Mouse (Mus musculus): ENCODE measurements around the gene Cylc1. TPM values are rescaled to one million over a fixed set of nuclear protein-coding genes. Genes with fewer than 3 reads are reported as not detected.

Gene Cylc1
- total RNA-seq (2012; rRNA removed) (not detected in 2 replicates), polyA plus RNA-seq (2012; ENCODE audit: insufficient read depth in 1 of 2, insufficient read length in 2 of 2, low read depth in 1 of 2, low replicate concordance in 2 of 2, missing spikeins in 1 of 2) (not detected)

DNA sequence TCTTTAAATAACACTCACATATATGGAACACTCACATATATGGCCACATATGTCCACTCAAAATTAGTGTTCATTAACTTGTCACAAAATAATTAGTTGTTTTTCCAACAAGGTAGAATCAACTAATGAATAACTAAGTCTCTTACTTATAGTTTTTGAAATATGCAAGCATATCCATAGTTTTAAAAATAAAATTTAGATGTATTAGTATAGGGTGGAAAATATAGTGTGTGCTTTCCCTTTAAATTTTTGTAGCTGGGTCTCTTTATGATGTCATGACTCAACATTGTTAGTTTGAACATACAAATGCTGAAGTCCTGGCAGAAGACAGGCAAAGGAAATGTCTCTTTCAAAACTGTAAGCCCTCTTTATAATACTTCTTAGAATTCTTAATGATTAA is at the start of gene Cylc1:
Gene Cylc1, plus strand, starts transcription at position 301 of the 400 bp plus-strand sequence.
- no peaks in the 10 kb centered on the region for H3K9me3 ChIP-seq (replicated peaks; ENCODE audit: insufficient read depth, low read length)
- no peak within 1 kb of the TSS for H3K27ac ChIP-seq (ENCODE audit: control insufficient read depth, low read depth, low read length)
- H3K27me3 ChIP-seq (ENCODE audit: control insufficient read depth in 1 of 2, insufficient read depth in 2 of 2, low read length in 2 of 2) = no peaks in the 10 kb centered on the region

GRCm38 (mm10) chrX:111078680-111079079 is 31.5 kb upstream of the Cylc1 start:
- Histone ChIP-seq H3K9me3 (replicated peaks; ENCODE audit: insufficient read depth, low read length) (no peaks in the 10 kb centered on the region), H3K27me3 (ENCODE audit: control insufficient read depth in 1 of 2, insufficient read depth in 2 of 2, low read length in 2 of 2) (no peaks in the 10 kb centered on the region), H3K4me1 (ENCODE audit: control insufficient read depth in 1 of 2, insufficient read depth in 2 of 2, low read length in 2 of 2) (peaks cover 15 to 21% of the 10 kb centered on the region in 2 experiments), H3K36me3 (ENCODE audit: control insufficient read depth in 1 of 2, insufficient read depth in 2 of 2, low read length in 2 of 2) (peaks cover 0 to 17% of the 10 kb centered on the region in 2 experiments; a peak in 2 of 4 replicates), H3K79me2 (ENCODE audit: control insufficient read depth, insufficient read depth, low read length, poor library complexity) (no peaks in the 10 kb centered on the region), H3K27ac (ENCODE audit: control insufficient read depth, low read depth, low read length) (peak overlapping the region; percentile 74), H3K4me3 (ENCODE audit: control insufficient read depth in 1 of 2, insufficient read depth in 1 of 2, low read depth in 2 of 2, low read length in 2 of 2) (peak overlapping the region in 1 of 2 experiments; percentile 26; a peak in 1 of 4 replicates), H3K9ac (ENCODE audit: control insufficient read depth, low read depth, low read length, poor library complexity, severe bottlenecking) (no peak overlapping the region)
- DNase-seq (ENCODE audit: low read depth, low spot score) = peak; percentile 94
- no peak for TF ChIP-seq POLR2A (IDR thresholded peaks at IDR 0.05; ENCODE audit: control insufficient read depth in 1 of 2, insufficient read depth in 1 of 2, low read depth in 1 of 2, low read length in 2 of 2, poor library complexity in 1 of 2)
- peak; percentile 78; the same call in 1 of the 2 replicates for TF ChIP-seq RCOR1 (IDR thresholded peaks at IDR 0.05; ENCODE audit: low read depth, low read length)
- TF ChIP-seq MXI1 (IDR thresholded peaks at IDR 0.05; ENCODE audit: low read depth, low read length) = peak; percentile 71; the same call in 1 of the 2 replicates
- no peak for TF ChIP-seq POLR2AphosphoS5 (IDR thresholded peaks at IDR 0.05; ENCODE audit: borderline replicate concordance, low read depth, low read length)
- TF ChIP-seq ZC3H11A (IDR thresholded peaks at IDR 0.05; ENCODE audit: low read depth, low read length) = 0 out of 2 replicates have a peak, but pooled peaks have one; percentile 2
- peak; percentile 93 for TF ChIP-seq GATA1 (IDR thresholded peaks at IDR 0.05; ENCODE audit: low read depth, low read length)
- peak; percentile 65; the same call in 1 of the 2 replicates for TF ChIP-seq MYB (IDR thresholded peaks at IDR 0.05; ENCODE audit: low read depth, low read length)
- peak; percentile 80 for TF ChIP-seq MAZ (IDR thresholded peaks at IDR 0.05; ENCODE audit: low read depth, low read length)
- TF ChIP-seq ZNF384 (IDR thresholded peaks at IDR 0.05; ENCODE audit: low read depth, low read length) = no peak
- TF ChIP-seq RAD21 (IDR thresholded peaks at IDR 0.05; ENCODE audit: low read depth, low read length) = no peak
- no peak for TF ChIP-seq CHD2 (IDR thresholded peaks at IDR 0.05; ENCODE audit: low read length)
- TF ChIP-seq MAFK (IDR thresholded peaks at IDR 0.05; ENCODE audit: borderline replicate concordance, low read depth, low read length) = peak; percentile 69
- TF ChIP-seq JUND (IDR thresholded peaks at IDR 0.05; ENCODE audit: low read depth, low read length) = peak; percentile 81; the same call in 1 of the 2 replicates
- 0 out of 2 replicates have a peak, but pooled peaks have one; percentile 9 for TF ChIP-seq SMC3 (IDR thresholded peaks at IDR 0.05; ENCODE audit: low read depth, low read length)
- no peak; the same call in 1 of the 2 replicates for TF ChIP-seq NELFE (IDR thresholded peaks at IDR 0.05; ENCODE audit: low read depth, low read length)
- no peak for TF ChIP-seq USF1 (IDR thresholded peaks at IDR 0.05; ENCODE audit: low read depth, low read length)
- no peak for TF ChIP-seq UBTF (IDR thresholded peaks at IDR 0.05; ENCODE audit: borderline replicate concordance, insufficient read depth, low read depth, low read length)
- peak; percentile 87 for TF ChIP-seq ETS1 (IDR thresholded peaks at IDR 0.05; ENCODE audit: low read depth, low read length)
- peak; percentile 47 for TF ChIP-seq BHLHE40 (IDR thresholded peaks at IDR 0.05; ENCODE audit: borderline replicate concordance, low read depth, low read length)
- no peak for TF ChIP-seq MEF2A (IDR thresholded peaks at IDR 0.05; ENCODE audit: extremely low read depth, insufficient replicate concordance, low read depth, low read length, poor library complexity, severe bottlenecking)
- TF ChIP-seq ZKSCAN1 (IDR thresholded peaks at IDR 0.05; ENCODE audit: low read depth, low read length) = no peak
- peak; percentile 41; the same call in 1 of the 2 replicates for TF ChIP-seq TBP (IDR thresholded peaks at IDR 0.05; ENCODE audit: low read depth, low read length)
- TF ChIP-seq HCFC1 (IDR thresholded peaks at IDR 0.05; ENCODE audit: low read depth, low read length) = no peak
- 0 out of 2 replicates have a peak, but pooled peaks have one; percentile 43 for TF ChIP-seq KAT2A (conservative IDR thresholded peaks at IDR 0.05; ENCODE audit: low read depth, low read length)
- TF ChIP-seq EP300 (IDR thresholded peaks at IDR 0.05; ENCODE audit: low read depth in 1 of 2, low read length in 2 of 2) = peak; percentile 96 to 97
- no peak for TF ChIP-seq CHD1 (IDR thresholded peaks at IDR 0.05; ENCODE audit: low read depth, low read length)
- TF ChIP-seq SIN3A (IDR thresholded peaks at IDR 0.05; ENCODE audit: low read length) = peak; percentile 56
- TF ChIP-seq TAL1 (IDR thresholded peaks at IDR 0.05; ENCODE audit: low read length) = peak; percentile 96
- peak; percentile 97 for TF ChIP-seq TCF12 (IDR thresholded peaks at IDR 0.05; ENCODE audit: low read depth, low read length)
- TF ChIP-seq E2F4 (IDR thresholded peaks at IDR 0.05; ENCODE audit: borderline replicate concordance, low read depth, low read length) = no peak

More for the DNA sequence above, at the start of gene Cylc1:
- no peaks in the 10 kb centered on the region for H3K79me2 ChIP-seq (ENCODE audit: control insufficient read depth, insufficient read depth, low read length, poor library complexity)
- no peak for DNase-seq (ENCODE audit: low read depth, low spot score)
- TF ChIP-seq TAL1 (IDR thresholded peaks at IDR 0.05; ENCODE audit: low read length) = no peak
- no peak for TF ChIP-seq NRF1 (IDR thresholded peaks at IDR 0.05; ENCODE audit: insufficient read depth, low read depth, low read length, poor library complexity, severe bottlenecking)
- no peak for TF ChIP-seq MYC (IDR thresholded peaks at IDR 0.05; ENCODE audit: low read depth, low read length)
- no peak for TF ChIP-seq TBP (IDR thresholded peaks at IDR 0.05; ENCODE audit: low read depth, low read length)
- no peaks in the 10 kb centered on the region for H3K36me3 ChIP-seq (ENCODE audit: control insufficient read depth in 1 of 2, insufficient read depth in 2 of 2, low read length in 2 of 2)
- no peak within 1 kb of the TSS for H3K4me3 ChIP-seq (ENCODE audit: control insufficient read depth in 1 of 2, insufficient read depth in 1 of 2, low read depth in 2 of 2, low read length in 2 of 2)
- no peaks in the 10 kb centered on the region for H3K4me1 ChIP-seq (ENCODE audit: control insufficient read depth in 1 of 2, insufficient read depth in 2 of 2, low read length in 2 of 2)
- H3K9ac ChIP-seq (ENCODE audit: control insufficient read depth, low read depth, low read length, poor library complexity, severe bottlenecking) = no peak within 1 kb of the TSS

All from MEL (cell line).